Comparison of ENCODE assay signal across 8 mouse cellular contexts in genomic region chr16:30587494-30588327, GRCm38 (mm10). TPM values are rescaled to one million over a fixed set of nuclear protein-coding genes. Genes with fewer than 3 reads are reported as not detected.
DNase-seq lines count a peak whose midpoint lies in the region; ATAC-seq lines count a peak whose summit lies in the region.

Gene Lsg1 (minus strand): TSS chr16:30587592.

- H3K36me3 ChIP-seq in hindbrain, embryonic 11.5 days (ENCODE audit: control insufficient read depth, insufficient read depth, low read length): peaks cover 6% of the 10 kb centered on the region

- no peak within 1 kb of the TSS for H3K27ac ChIP-seq in hindbrain, embryonic 11.5 days (ENCODE audit: low read depth, low read length)

- peak; percentile 98 for ATAC-seq in hindbrain, embryonic 11.5 days (ENCODE audit: low FRiP score)

- no peaks in the 10 kb centered on the region; the same call in 1 of the 2 replicates for H3K4me1 ChIP-seq in hindbrain, embryonic 11.5 days (replicated peaks; ENCODE audit: control insufficient read depth, insufficient read depth, low read length)

- H3K27me3 ChIP-seq in hindbrain, embryonic 11.5 days (ENCODE audit: control insufficient read depth, insufficient read depth, low read length): no peaks in the 10 kb centered on the region

- no peaks in the 10 kb centered on the region for H3K9me3 ChIP-seq in hindbrain, embryonic 11.5 days (ENCODE audit: control insufficient read depth, low read length)

- DNase-seq in Muller cell, postnatal 12 days (ENCODE audit: inconsistent ontology term): peak; percentile 98
- DNase-seq in cerebellum, adult 9-11 months: peak; percentile 89
- peak; percentile 71 to 95 for DNase-seq in frontal cortex, adult 2 months (ENCODE audit: extremely low spot score in 1 of 2, low spot score in 1 of 2)
- DNase-seq in hindbrain, embryonic 11.5 days (ENCODE audit: low spot score): peak; percentile 92
- DNase-seq in layer of hippocampus, postnatal 10 days (ENCODE audit: low spot score in 2 of 2): peak; percentile 90 to 91
- DNase-seq in lung, postnatal 10 days: peak; percentile 94
- DNase-seq in ovary, postnatal 36 days (ENCODE audit: low spot score): peak; percentile 70
- peak; percentile 86 for DNase-seq in thymus, postnatal 25 days

- H3K9ac ChIP-seq in hindbrain, embryonic 11.5 days (ENCODE audit: low read depth, low read length): peak within 1 kb of the TSS; percentile 73

- peak within 1 kb of the TSS; percentile 72 for H3K4me2 ChIP-seq in hindbrain, embryonic 11.5 days (replicated peaks; ENCODE audit: low read depth, low read length)

- 4% methylated on average over 35 of the region's 35 CpGs for WGBS in hindbrain, embryonic 11.5 days

- H3K4me3 ChIP-seq in hindbrain, embryonic 11.5 days (ENCODE audit: low read depth, low read length): peak within 1 kb of the TSS; percentile 78

RNA-seq across cellular contexts. Expression of gene Lsg1, which starts in this region (rescaled TPM):
- 17.4 and 17.9 TPM in 2 replicates for polyA plus RNA-seq in frontal cortex, adult 2 months (2012; rRNA removed)
- 73.4 and 85.1 TPM in 2 replicates for polyA plus RNA-seq in hindbrain, embryonic 11.5 days (2014; fragmentation: Nextera tagmentation; extraction: Ambion mirVana)
- total RNA-seq in layer of hippocampus, postnatal 10 days (2021): 10 to 100 TPM; 24.4 to 25.6 TPM
